Mouse (Mus musculus) MEL (cell line): ENCODE measurements at regions not wholly inside any gene's neighbourhood (a gene's known extent, or its start where the extent isn't known, plus 50 kb on each side); places are given as distances from the start of the nearest gene placed in this dataset.

ENCODE experiments used
- DNase-seq: peaks from one replicate; pipeline ENCODE4 v3.0.0; 2011; ENCODE audit warnings: low read depth, low spot score
- H3K27ac ChIP-seq: 2 replicates; pipeline ENCODE4 v1.5.1; 2012; ENCODE audit warnings: low read depth, mild to moderate bottlenecking, control low read depth, low read length, moderate library complexity; ENCODE audit not compliant: control insufficient read depth
- H3K27me3 ChIP-seq, 2 experiments: fragments of 150-350 bp in 1 of 2; sonication (generic) in 1 of 2; 2 replicates each; pipeline ENCODE4 v1.6.1; 2012; ENCODE audit warnings: low read length in 2 of 2, mild to moderate bottlenecking in 2 of 2, improper control_type of control experiment in 1 of 2, moderate library complexity in 1 of 2; ENCODE audit not compliant: insufficient read depth in 2 of 2, control insufficient read depth in 1 of 2
- H3K36me3 ChIP-seq, 2 experiments: 2 replicates each; pipeline ENCODE4 v1.6.1; 2012 to 2014; ENCODE audit warnings: low read length in 2 of 2, improper control_type of control experiment in 1 of 2, inconsistent platforms in 1 of 2, mild to moderate bottlenecking in 1 of 2; ENCODE audit not compliant: insufficient read depth in 2 of 2, control insufficient read depth in 1 of 2
- H3K4me1 ChIP-seq, 2 experiments: fragments of 150-350 bp in 1 of 2; sonication (generic) in 1 of 2; 2 replicates each; pipeline ENCODE4 v1.6.1; 2012; ENCODE audit warnings: low read length in 2 of 2, improper control_type of control experiment in 1 of 2, mild to moderate bottlenecking in 1 of 2; ENCODE audit not compliant: insufficient read depth in 2 of 2, control insufficient read depth in 1 of 2
- H3K4me3 ChIP-seq, 2 experiments: fragments of 150-350 bp in 1 of 2; sonication (generic) in 1 of 2; 2 replicates each; pipeline ENCODE4 v1.5.1; 2012; ENCODE audit warnings: low read depth in 2 of 2, low read length in 2 of 2, mild to moderate bottlenecking in 2 of 2, moderate library complexity in 2 of 2, control low read depth in 1 of 2, improper control_type of control experiment in 1 of 2; ENCODE audit not compliant: control insufficient read depth in 1 of 2, insufficient read depth in 1 of 2
- H3K79me2 ChIP-seq: 2 replicates; pipeline ENCODE4 v1.6.1; 2012; ENCODE audit warnings: mild to moderate bottlenecking, low read length, moderate library complexity; ENCODE audit not compliant: control insufficient read depth, poor library complexity, insufficient read depth
- H3K9ac ChIP-seq: 2 replicates; pipeline ENCODE4 v1.6.1; 2012; ENCODE audit warnings: low read depth, mild to moderate bottlenecking, control low read depth, low read length, moderate library complexity; ENCODE audit not compliant: control insufficient read depth, poor library complexity, severe bottlenecking
- H3K9me3 ChIP-seq: fragments of 150-350 bp; sonication (generic); replicated peaks from 2 replicates; pipeline ENCODE4 v1.6.1; 2012; ENCODE audit warnings: mild to moderate bottlenecking, low read length, improper control_type of control experiment, moderate library complexity; ENCODE audit not compliant: insufficient read depth
- BHLHE40 ChIP-seq: IDR thresholded peaks from 2 replicates; pipeline ENCODE4 v1.6.1; 2012; ENCODE audit warnings: low read depth, mild to moderate bottlenecking, inconsistent platforms, low read length, improper control_type of control experiment, borderline replicate concordance
- CHD2 ChIP-seq: IDR thresholded peaks from 2 replicates; pipeline ENCODE4 v1.6.1; 2011; ENCODE audit warnings: low read length, improper control_type of control experiment
- GABPA ChIP-seq: IDR thresholded peaks from 2 replicates; pipeline ENCODE4 v1.6.1; 2012; ENCODE audit warnings: low read depth, mild to moderate bottlenecking, inconsistent platforms, low read length, improper control_type of control experiment, moderate library complexity
- GATA1 ChIP-seq: IDR thresholded peaks from 2 replicates; pipeline ENCODE4 v1.6.1; 2011; ENCODE audit warnings: low read depth, low read length, improper control_type of control experiment
- HCFC1 ChIP-seq: IDR thresholded peaks from 2 replicates; pipeline ENCODE4 v1.6.1; 2012; ENCODE audit warnings: low read depth, mild to moderate bottlenecking, inconsistent platforms, low read length, improper control_type of control experiment, moderate library complexity
- JUND ChIP-seq: IDR thresholded peaks from 2 replicates; pipeline ENCODE4 v1.6.1; 2011; ENCODE audit warnings: low read depth, mild to moderate bottlenecking, improper control_type of control experiment, low read length
- MAFK ChIP-seq: IDR thresholded peaks from 2 replicates; pipeline ENCODE4 v1.6.1; 2011; ENCODE audit warnings: low read depth, mild to moderate bottlenecking, low read length, improper control_type of control experiment, borderline replicate concordance
- MEF2A ChIP-seq: IDR thresholded peaks from 2 replicates; pipeline ENCODE4 v1.6.1; 2014; ENCODE audit warnings: low read depth, mild to moderate bottlenecking, inconsistent platforms, low read length, improper control_type of control experiment; ENCODE audit not compliant: poor library complexity, insufficient replicate concordance, severe bottlenecking; ENCODE audit errors: extremely low read depth
- MXI1 ChIP-seq: IDR thresholded peaks from 2 replicates; pipeline ENCODE4 v1.6.1; 2011; ENCODE audit warnings: mild to moderate bottlenecking, low read depth, low read length, improper control_type of control experiment
- MYB ChIP-seq: IDR thresholded peaks from 2 replicates; pipeline ENCODE4 v1.6.1; 2011; ENCODE audit warnings: mild to moderate bottlenecking, low read depth, low read length, improper control_type of control experiment
- MYC ChIP-seq: IDR thresholded peaks from 2 replicates; pipeline ENCODE4 v1.6.1; 2011; ENCODE audit warnings: low read depth, mild to moderate bottlenecking, low read length, improper control_type of control experiment, moderate library complexity
- NRF1 ChIP-seq: IDR thresholded peaks from 2 replicates; pipeline ENCODE4 v1.6.1; 2014; ENCODE audit warnings: low read depth, mild to moderate bottlenecking, inconsistent platforms, low read length, improper control_type of control experiment, moderate library complexity; ENCODE audit not compliant: poor library complexity, insufficient read depth, severe bottlenecking
- POLR2A ChIP-seq, 2 experiments: IDR thresholded peaks; 2 replicates each; pipeline ENCODE4 v1.6.1; 2011 to 2012; ENCODE audit warnings: low read length in 2 of 2, mild to moderate bottlenecking in 2 of 2, control low read depth in 1 of 2, improper control_type of control experiment in 1 of 2, low read depth in 1 of 2, moderate library complexity in 1 of 2; ENCODE audit not compliant: control insufficient read depth in 1 of 2, insufficient read depth in 1 of 2, poor library complexity in 1 of 2
- RAD21 ChIP-seq: IDR thresholded peaks from 2 replicates; pipeline ENCODE4 v1.6.1; 2011; ENCODE audit warnings: mild to moderate bottlenecking, low read depth, low read length, improper control_type of control experiment
- RCOR1 ChIP-seq: IDR thresholded peaks from 2 replicates; pipeline ENCODE4 v1.6.1; 2012; ENCODE audit warnings: low read depth, mild to moderate bottlenecking, inconsistent platforms, low read length, improper control_type of control experiment
- SIN3A ChIP-seq: IDR thresholded peaks from 2 replicates; pipeline ENCODE4 v1.6.1; 2012; ENCODE audit warnings: low read length, improper control_type of control experiment, inconsistent platforms
- TBP ChIP-seq: IDR thresholded peaks from 2 replicates; pipeline ENCODE4 v1.8.0; 2011; ENCODE audit warnings: low read depth, low read length, improper control_type of control experiment
- USF2 ChIP-seq, 2 experiments: IDR thresholded peaks; 2 replicates each; pipeline ENCODE4 v1.6.1; 2011 to 2012; ENCODE audit warnings: improper control_type of control experiment in 2 of 2, low read length in 2 of 2, borderline replicate concordance in 1 of 2, inconsistent platforms in 1 of 2, low read depth in 1 of 2, mild to moderate bottlenecking in 1 of 2; ENCODE audit not compliant: insufficient read depth in 1 of 2
- ZC3H11A ChIP-seq: IDR thresholded peaks from 2 replicates; pipeline ENCODE4 v1.6.1; 2012; ENCODE audit warnings: low read depth, mild to moderate bottlenecking, inconsistent platforms, low read length, improper control_type of control experiment
- ZMIZ1 ChIP-seq: IDR thresholded peaks from 2 replicates; pipeline ENCODE4 v1.6.1; 2012; ENCODE audit warnings: low read depth, mild to moderate bottlenecking, inconsistent platforms, low read length, improper control_type of control experiment, moderate library complexity

DNA sequence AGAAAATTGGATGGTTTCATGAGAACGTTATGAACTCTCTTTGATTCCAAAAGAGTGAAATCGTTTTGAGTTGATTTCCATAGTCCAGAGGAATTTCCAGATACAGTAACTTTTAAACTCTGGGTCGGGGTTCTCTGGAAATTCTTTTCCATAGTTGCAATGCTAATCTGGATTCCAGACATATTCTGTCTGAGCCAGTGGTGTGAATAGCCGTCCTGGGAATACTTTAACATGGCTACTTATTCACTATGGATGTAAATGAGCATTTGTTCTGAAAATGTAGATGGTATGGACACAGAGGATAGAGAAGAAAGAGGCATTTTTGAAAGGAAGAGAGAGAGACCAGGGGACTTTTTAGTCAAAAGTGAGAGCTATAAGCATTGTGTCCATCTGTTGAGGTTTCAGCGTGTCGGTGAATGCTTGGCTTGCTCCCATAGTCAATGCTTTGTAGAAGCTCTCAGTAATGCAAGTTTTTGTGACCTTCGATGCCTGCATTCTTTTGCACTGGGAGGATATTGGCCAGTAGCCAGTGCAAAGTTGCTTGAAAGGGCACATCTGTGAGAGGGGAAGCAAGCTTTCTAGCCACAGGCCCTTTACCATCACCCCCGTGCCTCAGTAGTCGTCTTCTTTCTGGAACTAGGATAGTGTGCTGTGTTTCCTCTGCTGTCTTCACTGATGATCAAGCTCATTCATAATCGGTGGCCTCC is 208.9 kb downstream of the Gm19410 start:
- no peak for TF ChIP-seq JUND
- TF ChIP-seq, all 39 proteins: peak for 0
- no peaks in the 10 kb centered on the region for H3K79me2 ChIP-seq
- DNase-seq, result no peak
- no peak overlapping the region for H3K27ac ChIP-seq
- no peaks in the 10 kb centered on the region for H3K4me1 ChIP-seq
- no peaks in the 10 kb centered on the region for H3K9me3 ChIP-seq
- H3K9ac ChIP-seq, result no peak overlapping the region
- H3K27me3 ChIP-seq, result no peaks in the 10 kb centered on the region
- no peak overlapping the region for H3K4me3 ChIP-seq
- no peaks in the 10 kb centered on the region for H3K36me3 ChIP-seq

DNA sequence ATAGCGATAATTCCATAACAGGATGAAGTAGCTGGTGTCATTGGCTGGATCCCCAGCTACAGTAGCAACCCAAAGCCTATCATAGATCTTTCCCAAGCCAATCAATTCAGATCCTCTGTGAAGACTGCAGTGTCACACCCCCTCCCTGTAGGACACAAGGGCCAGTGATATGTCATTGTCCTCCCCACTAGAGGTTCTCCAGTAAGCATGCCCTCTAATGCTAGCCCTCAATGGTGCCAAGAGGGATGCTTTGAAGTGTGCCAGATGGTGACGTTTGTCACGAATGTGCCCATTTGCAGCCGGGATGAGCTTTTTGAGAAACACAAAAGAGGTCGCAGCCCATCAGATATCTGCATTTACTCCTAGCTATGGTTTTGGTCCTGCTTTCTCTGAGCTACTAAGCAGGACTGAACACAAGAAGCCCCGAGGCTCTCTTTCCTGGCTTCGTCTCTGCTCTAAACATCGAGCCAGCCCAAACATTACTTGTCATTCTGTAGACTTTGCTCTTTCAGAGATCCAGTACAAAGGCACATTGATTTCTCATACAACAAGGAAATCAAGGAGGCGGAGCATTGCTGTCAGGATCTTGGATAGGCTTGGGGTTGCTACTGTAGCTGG is 214.2 kb downstream of the Gm19410 start:
- H3K27me3 ChIP-seq, result no peaks in the 10 kb centered on the region
- H3K36me3 ChIP-seq, result no peaks in the 10 kb centered on the region
- H3K27ac ChIP-seq, result no peak overlapping the region
- no peak overlapping the region for H3K4me3 ChIP-seq
- no peaks in the 10 kb centered on the region for H3K4me1 ChIP-seq
- TF ChIP-seq RCOR1, result no peak
- TF ChIP-seq GATA1, result no peak
- no peak for TF ChIP-seq MYB
- TF ChIP-seq GABPA, result no peak
- TF ChIP-seq ZMIZ1, result no peak
- no peak for TF ChIP-seq CHD2
- no peak for TF ChIP-seq NRF1
- TF ChIP-seq TBP, result no peak
- TF ChIP-seq MAFK, result no peak
- TF ChIP-seq, all 39 proteins: peak for 0
- no peaks in the 10 kb centered on the region for H3K79me2 ChIP-seq
- no peak for DNase-seq
- no peak overlapping the region for H3K9ac ChIP-seq
- no peaks in the 10 kb centered on the region for H3K9me3 ChIP-seq

DNA sequence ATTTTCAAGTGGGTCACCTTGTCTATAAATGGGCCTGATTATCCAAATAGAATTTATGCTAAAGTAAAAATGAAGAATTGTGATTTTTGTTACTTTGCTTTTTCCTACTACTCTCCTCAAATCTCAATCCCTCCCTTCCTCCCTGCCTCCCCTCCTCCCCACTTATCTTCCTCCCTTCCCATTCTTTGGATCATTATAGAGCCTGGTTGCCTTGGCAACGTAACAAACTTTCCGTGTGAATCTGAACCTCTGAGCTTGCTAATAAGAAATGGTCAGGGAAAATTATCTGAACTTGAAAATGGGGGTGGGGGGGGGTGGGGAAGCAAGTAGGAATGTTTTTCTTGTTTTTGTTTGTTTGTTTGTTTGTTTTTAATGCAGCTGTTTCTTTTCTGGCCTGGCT is 217.5 kb downstream of the Gm19410 start:
- Histone ChIP-seq H3K27ac (no peak overlapping the region), H3K36me3 (no peaks in the 10 kb centered on the region), H3K9ac (no peak overlapping the region), H3K9me3 (no peaks in the 10 kb centered on the region), H3K79me2 (no peaks in the 10 kb centered on the region), H3K4me3 (no peak overlapping the region), H3K27me3 (no peaks in the 10 kb centered on the region), H3K4me1 (no peaks in the 10 kb centered on the region)
- TF ChIP-seq HCFC1 (no peak), POLR2A (IDR thresholded peaks at IDR 0.05; ENCODE audit: control insufficient read depth in 1 of 2, insufficient read depth in 1 of 2, low read depth in 1 of 2, low read length in 2 of 2, poor library complexity in 1 of 2) (no peak), MYC (no peak), MXI1 (no peak), ZC3H11A (no peak), TBP (no peak), MEF2A (no peak), USF2 (IDR thresholded peaks at IDR 0.05; ENCODE audit: borderline replicate concordance in 1 of 2, insufficient read depth in 1 of 2, low read depth in 1 of 2, low read length in 2 of 2) (no peak), JUND (no peak), BHLHE40 (no peak), GABPA (no peak), RAD21 (no peak), SIN3A (no peak), MYB (no peak)
- no peak for DNase-seq
